In the genomic region with DNA sequence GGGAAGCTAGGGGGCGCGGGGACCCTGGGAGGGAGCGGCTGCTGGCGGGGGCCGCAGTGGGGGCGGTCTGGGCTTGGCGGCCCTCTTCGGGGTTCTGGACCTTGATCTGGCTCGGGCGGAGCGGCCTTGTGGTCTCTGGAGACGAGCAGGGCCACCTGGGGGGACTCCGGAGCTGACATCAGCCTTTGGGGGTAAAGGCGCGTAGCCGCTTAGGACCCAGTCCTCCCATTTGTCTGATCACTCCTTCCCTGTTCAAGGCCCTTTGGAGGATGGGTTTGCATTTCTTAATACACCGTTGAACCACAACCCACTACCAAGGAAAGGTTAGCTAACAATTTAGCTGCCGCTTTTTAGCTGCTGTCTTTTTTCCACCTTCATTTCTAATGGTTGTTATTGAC, we compare ENCODE assay signal across 8 mouse cellular contexts. TPM values are rescaled to one million over a fixed set of nuclear protein-coding genes. Genes with fewer than 3 reads are reported as not detected.
DNase-seq lines count a peak whose midpoint lies in the region; ATAC-seq and TF ChIP-seq lines count a peak whose summit lies in the region.

No protein-coding gene starts in this region.

- peak overlapping the region; percentile 86 for H3K4me3 ChIP-seq in kidney, adult 2 months (ENCODE audit: insufficient read depth, low read depth, low read length)

- CTCF ChIA-PET in Patski (lab: Charles Lee) = interaction anchor here (0.9 to 1.4 kb wide), 3 partner anchors 11 to 47 kb away, joined by 3 to 5 read pairs (median 4); no protein-coding TSS in a partner anchor

- WGBS in kidney, adult 2 months = 0% methylated on average over 15 of the region's 18 CpGs

- peaks cover 8% of the 10 kb centered on the region; the same call in 1 of the 2 replicates for H3K4me1 ChIP-seq in kidney, adult 2 months (ENCODE audit: control insufficient read depth, insufficient read depth, low read length)

- H3K36me3 ChIP-seq in kidney, adult 2 months (ENCODE audit: control insufficient read depth, insufficient read depth, low read length) = no peaks in the 10 kb centered on the region

- no peaks in the 10 kb centered on the region for H3K27me3 ChIP-seq in kidney, adult 2 months (replicated peaks; ENCODE audit: control insufficient read depth, insufficient read depth, low read length)
- H3K27me3 ChIP-seq in Patski = peaks cover 14% of the 10 kb centered on the region

- in situ Hi-C loops in Patski (cut with MboI; ENCODE audit: low pct_unique_long_range_greater_than_20kb) = no loop called here

- TF ChIP-seq CTCF in kidney, adult 2 months (conservative IDR thresholded peaks at IDR 0.05; ENCODE audit: insufficient read depth, insufficient read length, low read depth, low read length) = no peak
- TF ChIP-seq CTCF in Patski (IDR thresholded peaks at IDR 0.05) = no peak

- no peak for DNase-seq in kidney, adult 2 months
- DNase-seq in kidney, postnatal 10 days = no peak
- no peak for DNase-seq in Patski (ENCODE audit: low read depth, low spot score)
- DNase-seq in frontal cortex, postnatal 14 days (ENCODE audit: low spot score in 2 of 2) = no peak
- DNase-seq in retina, postnatal 1 day = no peak
- no peak for DNase-seq in thymus, postnatal 4 days

- ATAC-seq in Patski = peak; percentile 20
- ATAC-seq in granulocyte monocyte progenitor cell, adult 5-6 weeks (replicated peaks; ENCODE audit: poor library complexity, severe bottlenecking) = peak; percentile 33
- peak; percentile 6; the same call in 1 of the 2 replicates for ATAC-seq in megakaryocyte, adult 5-6 weeks (ENCODE audit: poor library complexity, severe bottlenecking)

- POLR2A ChIA-PET in Patski (lab: Charles Lee) = no interaction called here

- H3K27ac ChIP-seq in kidney, adult 2 months (ENCODE audit: insufficient read depth, low read depth, low read length) = peak overlapping the region; percentile 45; the same call in 1 of the 2 replicates

- no peak for TF ChIP-seq POLR2A in kidney, adult 2 months (IDR thresholded peaks at IDR 0.05; ENCODE audit: low read depth, low read length)

RNA-seq across cellular contexts. Expression of a gene that starts 0.4 kb away (rescaled TPM):
- polyA plus RNA-seq in kidney, adult 2 months (2012; rRNA removed) = 30.8 and 41.4 TPM in 2 replicates
- polyA plus RNA-seq in Patski (2021) = 90.5 TPM
- total RNA-seq in granulocyte monocyte progenitor cell, adult 5-6 weeks (2014; fragmentation: Nextera tagmentation) = 103 and 120 TPM in 2 replicates
- total RNA-seq in granulocyte monocyte progenitor cell, adult 5-6 weeks (2017) = 192 and 221 TPM in 2 replicates
- 120 and 144 TPM in 2 replicates for total RNA-seq in megakaryocyte, adult 5-6 weeks (2015)
- 87.9 and 102 TPM in 2 replicates for total RNA-seq in megakaryocyte, adult 5-6 weeks (2017)
